Comparison of ENCODE assay signal across 20 mouse cellular contexts in the genomic region with DNA sequence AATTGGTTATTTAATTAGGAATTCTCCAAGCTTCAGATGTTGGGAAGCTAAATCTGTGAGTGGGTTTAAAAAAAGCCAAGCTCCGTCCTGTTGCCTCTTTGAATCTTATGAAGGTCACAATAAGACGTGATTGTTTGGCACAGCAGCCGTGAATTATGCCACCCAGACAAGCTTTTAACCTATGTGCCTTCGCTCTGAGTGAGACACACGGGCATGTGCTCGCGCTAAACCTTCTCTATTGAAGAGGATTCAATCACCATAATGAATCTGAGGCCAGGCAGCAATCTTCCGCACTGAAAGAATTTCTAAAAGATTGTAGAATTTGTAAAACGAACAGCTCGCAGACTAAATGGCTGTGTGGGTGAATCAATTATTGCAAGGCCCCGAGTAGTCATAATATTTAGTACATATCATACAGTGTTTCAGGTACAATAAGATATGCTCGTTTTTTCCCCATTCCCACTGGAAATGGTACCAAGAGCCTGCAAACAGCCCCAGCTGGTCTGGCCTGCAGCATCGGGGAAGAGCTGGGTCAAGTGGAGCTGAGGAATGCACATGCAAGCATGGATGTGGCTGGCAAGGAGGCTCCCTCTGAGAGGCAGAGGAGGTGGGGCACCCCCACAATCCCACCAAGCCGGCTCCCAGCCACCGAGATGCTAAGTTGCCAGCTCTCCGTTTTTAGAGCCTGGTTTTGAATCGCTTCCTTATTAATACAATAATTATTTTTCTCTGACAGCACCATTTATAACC.
DNase-seq lines count a peak whose midpoint lies in the region; ATAC-seq and TF ChIP-seq lines count a peak whose summit lies in the region.
"Had no signal": no experiment of that assay in that cellular context is flagged by ENCODE, and none has a peak within 500 bp of the region (broad histone marks: within the 10 kb centered on the region; RNA-seq: fewer than 3 reads in every experiment).

No protein-coding gene starts in this region.

- H3K9me3 ChIP-seq in forebrain, embryonic 12.5 days: no peaks in the 10 kb centered on the region
- H3K9me3 ChIP-seq in forebrain, embryonic 13.5 days (replicated peaks): no peaks in the 10 kb centered on the region
- H3K9me3 ChIP-seq in midbrain, postnatal 0 days (ENCODE audit: low read length): no peaks in the 10 kb centered on the region
- no peaks in the 10 kb centered on the region for H3K9me3 ChIP-seq in lung, postnatal 0 days (ENCODE audit: low read length)

- 49% methylated on average over 17 of the region's 17 CpGs for WGBS in forebrain, embryonic 12.5 days
- WGBS in forebrain, embryonic 13.5 days: 30% methylated on average over 17 of the region's 17 CpGs
- 45% methylated on average over 17 of the region's 17 CpGs for WGBS in midbrain, postnatal 0 days
- 65% methylated on average over 17 of the region's 17 CpGs for WGBS in lung, postnatal 0 days

- no peak overlapping the region for H3K4me2 ChIP-seq in forebrain, embryonic 12.5 days
- no peak overlapping the region for H3K4me2 ChIP-seq in forebrain, embryonic 13.5 days
- H3K4me2 ChIP-seq in midbrain, postnatal 0 days (ENCODE audit: low read depth, low read length, poor library complexity, severe bottlenecking): no peak overlapping the region
- H3K4me2 ChIP-seq in lung, postnatal 0 days (replicated peaks; ENCODE audit: low read depth, low read length): no peak overlapping the region
- H3K4me2 ChIP-seq: embryonic facial prominence, embryonic 13.5 days; limb, embryonic 12.5 days; liver, embryonic 12.5 days had no signal

- no peak for TF ChIP-seq CTCF in midbrain, postnatal 0 days (IDR thresholded peaks at IDR 0.05)
- no peak for TF ChIP-seq CTCF in lung, postnatal 0 days (IDR thresholded peaks at IDR 0.05)

- no peak for ATAC-seq in forebrain, embryonic 12.5 days (ENCODE audit: low FRiP score)
- ATAC-seq in forebrain, embryonic 13.5 days: no peak
- ATAC-seq in midbrain, postnatal 0 days (ENCODE audit: low FRiP score): no peak
- ATAC-seq in lung, postnatal 0 days: no peak
- ATAC-seq: inflammation-experienced regulatory T-cells, adult 6 months; liver, embryonic 12.5 days had no signal

- H3K27me3 ChIP-seq in forebrain, embryonic 12.5 days: peaks cover 4% of the 10 kb centered on the region; the same call in 1 of the 2 replicates
- no peaks in the 10 kb centered on the region for H3K27me3 ChIP-seq in forebrain, embryonic 13.5 days
- no peaks in the 10 kb centered on the region for H3K27me3 ChIP-seq in midbrain, postnatal 0 days (ENCODE audit: insufficient read depth, low read length)
- no peaks in the 10 kb centered on the region for H3K27me3 ChIP-seq in lung, postnatal 0 days (replicated peaks; ENCODE audit: insufficient read depth, low read length)
- H3K27me3 ChIP-seq: embryonic facial prominence, embryonic 13.5 days; liver, embryonic 12.5 days had no signal

- peak; percentile 12 for DNase-seq in layer of hippocampus, adult 9-10 months (ENCODE audit: low spot score)
- DNase-seq in layer of hippocampus, adult 11-12 months (ENCODE audit: low spot score): no peak
- peak; percentile 31 for DNase-seq in testis, postnatal 10 days (ENCODE audit: low spot score)
- DNase-seq in testis, postnatal 14 days (ENCODE audit: low spot score): no peak
- no peak for DNase-seq in midbrain, postnatal 0 days (ENCODE audit: low spot score)
- no peak for DNase-seq in lung, postnatal 0 days (ENCODE audit: low spot score)
- DNase-seq: adrenal gland, adult 2 months; cerebellum, adult 9-10 months; gastrocnemius, postnatal 36 days; heart, postnatal 14 days; kidney, adult 9 months; lung, adult 2 months; lung, postnatal 36 days; right cerebral cortex, postnatal 25 days had no signal

- H3K9ac ChIP-seq in forebrain, embryonic 12.5 days: no peak overlapping the region
- H3K9ac ChIP-seq in forebrain, embryonic 13.5 days: no peak overlapping the region
- H3K9ac ChIP-seq in midbrain, postnatal 0 days (replicated peaks; ENCODE audit: low read length, poor library complexity, severe bottlenecking): no peak overlapping the region
- H3K9ac ChIP-seq in lung, postnatal 0 days (replicated peaks; ENCODE audit: low read depth): no peak overlapping the region
- H3K9ac ChIP-seq: embryonic facial prominence, embryonic 13.5 days; limb, embryonic 12.5 days; liver, embryonic 12.5 days had no signal

- peaks cover 9% of the 10 kb centered on the region for H3K4me1 ChIP-seq in forebrain, embryonic 12.5 days
- peaks cover 25% of the 10 kb centered on the region for H3K4me1 ChIP-seq in forebrain, embryonic 13.5 days
- H3K4me1 ChIP-seq in midbrain, postnatal 0 days (ENCODE audit: insufficient read depth, low read length): no peaks in the 10 kb centered on the region
- no peaks in the 10 kb centered on the region for H3K4me1 ChIP-seq in lung, postnatal 0 days (ENCODE audit: insufficient read depth, low read depth, low read length)
- H3K4me1 ChIP-seq: liver, embryonic 12.5 days had no signal

- no peaks in the 10 kb centered on the region for H3K36me3 ChIP-seq in forebrain, embryonic 12.5 days (replicated peaks)
- no peaks in the 10 kb centered on the region for H3K36me3 ChIP-seq in forebrain, embryonic 13.5 days (ENCODE audit: poor library complexity, severe bottlenecking)
- H3K36me3 ChIP-seq in midbrain, postnatal 0 days (ENCODE audit: insufficient read depth, low read length): no peaks in the 10 kb centered on the region
- H3K36me3 ChIP-seq in lung, postnatal 0 days (ENCODE audit: insufficient read depth, low read length): no peaks in the 10 kb centered on the region
- H3K36me3 ChIP-seq: embryonic facial prominence, embryonic 13.5 days; limb, embryonic 12.5 days; liver, embryonic 12.5 days had no signal

- no peak overlapping the region for H3K4me3 ChIP-seq in forebrain, embryonic 12.5 days (replicated peaks)
- no peak overlapping the region for H3K4me3 ChIP-seq in forebrain, embryonic 13.5 days
- H3K4me3 ChIP-seq in midbrain, postnatal 0 days (ENCODE audit: low read depth, low read length): no peak overlapping the region
- no peak overlapping the region for H3K4me3 ChIP-seq in lung, postnatal 0 days (ENCODE audit: low read depth, low read length)
- H3K4me3 ChIP-seq: embryonic facial prominence, embryonic 13.5 days; limb, embryonic 12.5 days; liver, embryonic 12.5 days had no signal

- TF ChIP-seq EP300 in lung, postnatal 0 days (IDR thresholded peaks at IDR 0.05): no peak

- H3K27ac ChIP-seq in forebrain, embryonic 12.5 days: peak overlapping the region; percentile 46; the same call in 1 of the 2 replicates
- no peak overlapping the region; the same call in 1 of the 2 replicates for H3K27ac ChIP-seq in forebrain, embryonic 13.5 days
- 0 out of 2 replicates have a peak overlapping the region, but pooled peaks have one; percentile 32 for H3K27ac ChIP-seq in midbrain, postnatal 0 days (ENCODE audit: low read depth, low read length)
- H3K27ac ChIP-seq in lung, postnatal 0 days (ENCODE audit: low read length): no peak overlapping the region
- H3K27ac ChIP-seq: embryonic facial prominence, embryonic 13.5 days; limb, embryonic 12.5 days; liver, embryonic 12.5 days had no signal

Comparison
In these comparisons a context has a peak if more than half of its experiments do, and no peak if none do; other contexts are left out.
1. H3K27ac ChIP-seq: peak in forebrain, embryonic 12.5 days (single experiment) and midbrain, postnatal 0 days (single experiment); none in forebrain, embryonic 13.5 days (single experiment) and lung, postnatal 0 days (single experiment).
2. DNase-seq: peak in layer of hippocampus, adult 9-10 months (single experiment) and testis, postnatal 10 days (single experiment); none in layer of hippocampus, adult 11-12 months (single experiment), testis, postnatal 14 days (single experiment), midbrain, postnatal 0 days (single experiment) and lung, postnatal 0 days (single experiment).